Mouse (Mus musculus): ENCODE data around the gene Gfer. TPM values are rescaled to one million over a fixed set of nuclear protein-coding genes. Genes with fewer than 3 reads are reported as not detected.
"Not testable (repeated sequence)": the region's sequence is repeated elsewhere in the genome, so short reads cannot be mapped to it uniquely, and the experiment has no call there.

Gfer gene
- total RNA-seq, 2 experiments from 2014 or later, result 22.2 to 24.6 TPM

- DNase-seq, result peak; percentile 39
Measured at GRCm38 (mm10) chr17:24687146-24687595, 8.8 kb downstream of the Gfer start.

- peak; percentile 37 for DNase-seq
Measured at GRCm38 (mm10) chr17:24686514-24686913, 9.4 kb downstream of the Gfer start.

- DNase-seq, result no peak
Measured at GRCm38 (mm10) chr17:24677500-24678080, 18.4 kb downstream of the Gfer start.

GRCm38 (mm10) chr17:24676877-24677276, 19.1 kb downstream of the Gfer start:
- DNase-seq, result no peak

DNA sequence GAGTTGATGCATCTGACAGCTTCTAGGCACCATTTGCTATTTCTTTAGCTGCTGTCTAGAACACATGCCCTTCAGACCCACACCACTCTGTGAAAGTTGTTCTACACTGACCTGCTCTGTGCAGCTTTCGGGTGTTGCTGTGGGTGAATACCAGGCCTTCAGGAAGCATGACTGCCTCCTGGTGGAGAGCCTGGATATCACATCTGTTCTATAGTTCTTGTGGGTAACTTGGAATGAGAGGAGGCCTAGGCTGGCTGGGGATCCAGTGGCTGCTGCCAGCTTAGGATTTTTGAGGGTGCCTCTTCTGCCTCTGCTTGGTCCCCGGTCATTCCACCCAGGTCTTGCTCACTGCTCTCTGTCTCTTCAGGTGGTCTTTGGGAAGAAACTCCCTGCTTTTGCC, 19.8 kb downstream of the Gfer start:
- DNase-seq, result peak; percentile 74

GRCm38 (mm10) chr17:24674277-24674676, 21.7 kb downstream of the Gfer start:
- DNase-seq, result no peak

DNA sequence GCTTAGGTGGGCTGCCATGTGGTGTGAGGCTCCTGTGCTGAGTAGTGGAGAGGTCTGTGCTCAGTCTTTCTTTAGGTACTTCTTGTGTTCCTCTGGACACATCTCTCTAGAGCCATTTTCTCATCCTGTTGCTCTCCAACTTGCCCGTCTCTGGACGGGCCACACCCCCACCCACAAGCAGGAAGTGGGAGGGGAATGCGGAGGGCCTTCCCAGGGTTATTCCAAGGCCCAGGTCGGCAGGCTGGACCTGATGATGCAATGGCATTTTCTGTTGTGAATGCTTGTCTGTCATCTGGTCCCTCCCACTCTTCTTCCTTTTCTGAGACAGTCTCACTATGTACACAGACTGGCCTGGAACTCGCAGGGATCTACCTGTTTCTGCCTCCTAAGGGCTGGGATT, 23.8 kb downstream of the Gfer start:
- no peak for DNase-seq

DNA sequence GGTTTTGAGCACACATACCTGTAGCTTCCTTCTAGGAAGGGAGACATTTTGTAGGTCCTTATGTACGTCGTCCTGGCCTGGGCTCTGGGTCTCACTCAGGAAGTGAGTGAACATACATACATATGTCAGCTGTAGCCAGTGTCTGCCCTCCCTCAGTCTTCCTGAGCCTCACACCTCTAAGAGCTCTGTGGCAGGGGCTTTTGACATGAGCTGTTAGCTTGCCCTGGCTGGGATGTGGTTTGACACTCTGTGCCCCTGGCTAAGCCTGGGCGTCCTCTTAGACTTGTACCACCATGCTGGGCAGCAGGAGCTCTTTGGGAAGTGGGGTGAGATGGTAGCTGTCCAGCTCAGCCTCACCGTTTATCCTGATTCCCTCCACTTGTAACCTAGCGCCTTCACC, 24.6 kb downstream of the Gfer start:
- no peak for DNase-seq

DNA sequence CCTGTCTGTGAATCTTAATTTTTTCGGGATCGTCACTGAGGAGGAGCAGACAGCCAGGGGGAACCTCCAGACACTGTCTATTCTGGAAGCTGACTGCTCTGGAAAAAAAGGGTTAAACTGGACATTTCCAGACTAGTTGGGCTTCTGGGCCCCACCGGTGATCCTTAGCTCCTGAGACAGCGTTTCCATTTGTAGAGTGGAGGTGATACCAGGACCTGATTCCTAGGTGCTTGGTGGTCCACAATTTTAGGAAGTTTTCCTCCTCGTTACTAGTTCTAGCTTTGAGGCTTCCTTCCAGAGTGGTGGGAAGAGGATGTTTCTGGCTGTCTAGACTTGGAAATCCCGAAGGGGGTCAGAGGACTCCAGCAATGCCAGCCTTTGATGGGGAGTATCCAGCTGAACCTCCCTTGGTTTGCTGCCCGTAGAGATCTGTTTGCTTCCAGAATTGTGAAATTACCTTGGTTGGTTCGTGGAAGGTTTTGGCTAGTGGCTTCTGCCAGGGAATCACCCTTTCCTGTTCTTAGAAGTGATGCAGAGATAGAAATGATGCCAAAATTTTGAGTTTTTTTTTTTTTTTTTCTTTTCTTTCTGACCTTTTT, 25.6 kb downstream of the Gfer start:
- DNase-seq, result no peak

- DNase-seq, result peak; percentile 97
Measured at GRCm38 (mm10) chr17:24669545-24670245, 26.3 kb downstream of the Gfer start, which contains the start of gene Zfp598. Gene Zfp598 (plus strand): TSS chr17:24669687.

GRCm38 (mm10) chr17:24669214-24669544, 26.8 kb downstream of the Gfer start:
- DNase-seq, result not testable (repeated sequence)

DNA sequence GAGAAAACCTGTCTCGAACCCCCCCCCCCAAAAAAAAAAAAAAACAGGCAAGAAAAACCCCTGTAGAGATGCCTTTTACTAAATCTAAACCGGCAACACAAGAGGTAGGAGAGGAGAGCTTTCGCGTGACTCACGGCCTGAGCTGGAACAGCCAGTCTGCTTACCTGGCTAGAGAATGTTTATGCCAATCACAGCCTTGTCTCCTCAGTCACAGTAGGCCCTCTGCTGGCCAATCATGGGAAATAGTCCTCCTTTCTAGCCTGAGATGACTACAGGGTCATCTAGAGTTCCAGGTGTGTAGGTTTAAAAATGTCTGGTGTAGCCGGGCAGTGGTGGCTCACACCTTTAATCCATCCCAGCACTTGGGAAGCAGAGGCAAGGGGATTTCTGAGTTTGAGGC, 28.5 kb downstream of the Gfer start:
- no peak for DNase-seq

DNA sequence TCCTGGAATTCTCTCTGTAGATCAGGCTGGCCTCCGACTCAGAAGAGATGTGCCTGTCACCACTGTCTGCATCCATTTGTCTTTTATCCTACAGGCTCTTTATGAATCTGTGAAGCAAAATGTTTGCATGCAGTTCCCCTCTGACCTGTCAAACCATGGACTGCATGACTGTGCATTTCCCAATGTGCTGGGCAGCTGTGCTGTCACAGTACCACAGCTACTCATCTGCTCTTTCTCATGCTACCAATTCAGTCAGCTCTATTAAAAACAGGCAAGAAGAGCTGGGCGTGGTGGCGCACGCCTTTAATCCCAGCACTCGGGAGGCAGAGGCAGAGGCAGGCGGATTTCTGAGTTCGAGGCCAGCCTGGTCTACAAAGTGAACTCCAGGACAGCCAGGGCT, 28.9 kb downstream of the Gfer start:
- DNase-seq, result not testable (repeated sequence)

GRCm38 (mm10) chr17:24658017-24658758, 37.8 kb downstream of the Gfer start, which contains the start of gene Npw:
Gene Npw (minus strand): TSS chr17:24658457.
- no peak for DNase-seq

- no peak for DNase-seq
Measured at GRCm38 (mm10) chr17:24654969-24655368, 41.0 kb downstream of the Gfer start.

- DNase-seq, result peak; percentile 79
Measured at GRCm38 (mm10) chr17:24653967-24654710, 41.8 kb downstream of the Gfer start.

DNA sequence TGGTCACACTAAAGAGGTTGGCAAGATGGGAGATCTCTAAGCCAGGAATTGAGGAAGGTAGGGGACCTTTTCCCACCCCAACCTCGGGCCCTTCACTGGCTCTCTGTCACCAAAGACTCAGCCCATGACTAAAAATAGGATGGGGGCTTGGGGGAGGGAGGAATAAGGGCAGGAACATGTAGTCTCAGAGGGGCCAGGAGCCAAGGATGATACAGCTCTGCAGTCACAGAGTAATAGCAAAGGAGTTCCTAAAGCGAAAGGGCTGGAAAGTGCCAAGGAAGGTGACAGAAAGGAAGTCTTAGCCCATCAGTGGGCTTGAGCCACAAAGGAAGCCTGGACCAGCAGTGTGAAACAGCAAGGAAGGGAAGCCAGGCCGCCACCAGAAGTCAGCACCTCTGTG, 44.1 kb downstream of the Gfer start:
- DNase-seq, result no peak

GRCm38 (mm10) chr17:24650766-24651165, 45.2 kb downstream of the Gfer start:
- no peak for DNase-seq

- peak; percentile 65 for DNase-seq
Measured at GRCm38 (mm10) chr17:24650070-24650616, 45.8 kb downstream of the Gfer start, which contains the start of gene Slc9a3r2. Gene Slc9a3r2 (minus strand): TSS chr17:24650327.

GRCm38 (mm10) chr17:24649581-24650069, 46.3 kb downstream of the Gfer start:
- peak; percentile 48 for DNase-seq

DNA sequence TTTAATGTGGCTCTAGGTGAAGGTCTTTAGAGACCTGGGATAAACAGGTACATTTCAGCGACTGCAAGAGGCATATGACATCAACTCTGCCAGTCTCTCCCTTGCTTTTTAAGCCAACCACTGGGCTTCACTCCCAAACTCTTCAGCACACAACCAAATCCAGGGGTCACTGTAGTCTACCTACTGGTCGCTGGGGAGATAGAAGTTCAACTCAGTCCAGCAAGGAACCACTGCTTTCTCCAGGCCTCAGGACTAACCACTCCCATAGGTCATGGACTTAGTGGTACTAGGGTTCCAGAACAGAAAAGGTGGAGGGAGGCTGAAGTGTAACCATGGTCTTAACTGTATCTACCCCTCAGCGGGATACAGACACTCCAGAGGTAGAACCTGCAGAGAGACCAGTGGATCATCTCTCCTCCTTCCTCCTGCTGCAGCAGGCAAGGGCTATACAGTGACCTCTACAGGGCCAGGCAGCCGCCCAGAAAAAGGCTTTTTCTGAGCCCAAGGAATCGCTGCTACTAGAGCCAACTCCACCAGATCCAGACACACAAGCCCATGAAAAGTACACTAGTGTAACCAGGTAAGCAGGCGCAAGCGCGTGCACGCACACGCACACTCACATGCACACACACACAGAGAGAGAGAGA, 47.1 kb downstream of the Gfer start:
- no peak for DNase-seq

All from gastrocnemius, postnatal 10 days (tissue).